In genomic region chr9:44109360-44110095, GRCm38 (mm10) we compare ENCODE assay signal across 9 mouse cellular contexts. TPM values are rescaled to one million over a fixed set of nuclear protein-coding genes. Genes with fewer than 3 reads are reported as not detected.
DNase-seq lines count a peak whose midpoint lies in the region; ATAC-seq and TF ChIP-seq lines count a peak whose summit lies in the region.
"Had no signal": no experiment of that assay in that cellular context is flagged by ENCODE, and none has a peak within 500 bp of the region (broad histone marks: within the 10 kb centered on the region; RNA-seq: fewer than 3 reads in every experiment).

No protein-coding gene starts in this region.

- no peak for TF ChIP-seq EP300 in heart, postnatal 0 days (IDR thresholded peaks at IDR 0.05; ENCODE audit: low read depth)

- no peak overlapping the region for H3K4me3 ChIP-seq in ES-E14 (ENCODE audit: insufficient read depth in 1 of 2, low read depth in 1 of 2, low read length in 2 of 2, poor library complexity in 1 of 2, severe bottlenecking in 1 of 2)
- H3K4me3 ChIP-seq in bone marrow macrophage, adult 2 months (ENCODE audit: insufficient read depth, low read length): no peak overlapping the region
- peak overlapping the region; percentile 2; the same call in 1 of the 2 replicates for H3K4me3 ChIP-seq in heart, postnatal 0 days (ENCODE audit: low read depth, low read length)
- H3K4me3 ChIP-seq in layer of hippocampus, adult 2 months: peak overlapping the region; percentile 17; the same call in 1 of the 2 replicates
- H3K4me3 ChIP-seq in lung, embryonic 16.5 days (ENCODE audit: low read length): peak overlapping the region; percentile 14

- WGBS in heart, postnatal 0 days: 26% methylated on average over 9 of the region's 9 CpGs
- 22% methylated on average over 9 of the region's 9 CpGs for WGBS in lung, embryonic 16.5 days

- DNase-seq in ES-E14 (ENCODE audit: low read depth, low spot score): no peak
- DNase-seq in heart, postnatal 0 days (ENCODE audit: low spot score): no peak
- peak; percentile 77 to 86 for DNase-seq in layer of hippocampus, adult 2 months (ENCODE audit: low spot score in 2 of 2)
- DNase-seq in retina, postnatal 1 day: peak; percentile 93

- H3K4me2 ChIP-seq in heart, postnatal 0 days (ENCODE audit: low read depth, low read length): peak overlapping the region; percentile 38
- H3K4me2 ChIP-seq in lung, embryonic 16.5 days (ENCODE audit: low read depth, low read length): peak overlapping the region; percentile 47

- peak; percentile 85 for TF ChIP-seq CTCF in bone marrow macrophage, adult 2 months (IDR thresholded peaks at IDR 0.05; ENCODE audit: low read depth, low read length)
- peak; percentile 75 for TF ChIP-seq CTCF in heart, postnatal 0 days (IDR thresholded peaks at IDR 0.05; ENCODE audit: low read depth)
- TF ChIP-seq CTCF in layer of hippocampus, adult 2 months (conservative IDR thresholded peaks at IDR 0.05): peak; percentile 92

- H3K36me3 ChIP-seq in ES-E14 (ENCODE audit: control insufficient read depth, insufficient read depth, low read length, poor library complexity, severe bottlenecking): peaks cover 17% of the 10 kb centered on the region; the same call in 1 of the 2 replicates
- no peaks in the 10 kb centered on the region; the same call in 1 of the 2 replicates for H3K36me3 ChIP-seq in heart, postnatal 0 days (replicated peaks; ENCODE audit: control insufficient read depth, insufficient read depth, low read length)
- peaks cover 7% of the 10 kb centered on the region for H3K36me3 ChIP-seq in lung, embryonic 16.5 days (ENCODE audit: control insufficient read depth, insufficient read depth, low read length)

- H3K27me3 ChIP-seq in heart, postnatal 0 days (ENCODE audit: control insufficient read depth, insufficient read depth, low read length): no peaks in the 10 kb centered on the region
- no peaks in the 10 kb centered on the region for H3K27me3 ChIP-seq in lung, embryonic 16.5 days (ENCODE audit: control insufficient read depth, insufficient read depth, low read depth, low read length)

- H3K4me1 ChIP-seq in ES-E14 (ENCODE audit: control insufficient read depth in 2 of 2, insufficient read depth in 2 of 2, low read length in 2 of 2, poor library complexity in 1 of 2): peaks cover 0 to 23% of the 10 kb centered on the region in 2 experiments; a peak in 3 of 4 replicates
- peaks cover 6% of the 10 kb centered on the region; the same call in 1 of the 2 replicates for H3K4me1 ChIP-seq in bone marrow macrophage, adult 2 months (ENCODE audit: control insufficient read depth, insufficient read depth, low read length)
- peaks cover 32% of the 10 kb centered on the region for H3K4me1 ChIP-seq in heart, postnatal 0 days (ENCODE audit: control insufficient read depth, insufficient read depth)
- H3K4me1 ChIP-seq in lung, embryonic 16.5 days (replicated peaks; ENCODE audit: control insufficient read depth, insufficient read depth, low read length): peaks cover 41% of the 10 kb centered on the region

- no peak for TF ChIP-seq POLR2A in bone marrow macrophage, adult 2 months (IDR thresholded peaks at IDR 0.05; ENCODE audit: borderline replicate concordance, low read depth, low read length)

- no peak overlapping the region for H3K9ac ChIP-seq in ES-E14 (ENCODE audit: insufficient read depth, low read depth, low read length, poor library complexity, severe bottlenecking)
- no peak overlapping the region for H3K9ac ChIP-seq in heart, postnatal 0 days (replicated peaks; ENCODE audit: low read depth, low read length)
- H3K9ac ChIP-seq in lung, embryonic 16.5 days (ENCODE audit: low read length): peak overlapping the region; percentile 57

- in situ Hi-C loops in ES-E14 (cut with MboI; ENCODE audit: low sequenced_read_pairs in 2 of 2, unreplicated experiment in 2 of 2): no loop called here

- no peak overlapping the region for H3K27ac ChIP-seq in ES-E14 (ENCODE audit: insufficient read depth, low read depth, low read length, poor library complexity, severe bottlenecking)
- no peak overlapping the region for H3K27ac ChIP-seq in bone marrow macrophage, adult 2 months (ENCODE audit: insufficient read depth, low read depth, low read length)
- H3K27ac ChIP-seq in heart, postnatal 0 days (ENCODE audit: low read depth): no peak overlapping the region
- peak overlapping the region; percentile 32; the same call in 1 of the 2 replicates for H3K27ac ChIP-seq in layer of hippocampus, adult 2 months
- 0 out of 2 replicates have a peak overlapping the region, but pooled peaks have one; percentile 4 for H3K27ac ChIP-seq in lung, embryonic 16.5 days (ENCODE audit: low read length)
- H3K27ac ChIP-seq: macrophage had no signal

- peak; percentile 45; the same call in 1 of the 2 replicates for ATAC-seq in erythroblast, adult 5-6 weeks (replicated peaks; ENCODE audit: low FRiP score, poor library complexity, severe bottlenecking)
- ATAC-seq in heart, postnatal 0 days (ENCODE audit: insufficient read depth, low read depth): no peak
- no peak for ATAC-seq in lung, embryonic 16.5 days (ENCODE audit: low read depth)
- no peak for ATAC-seq in activated CD4-positive, CD25-positive, alpha-beta regulatory T cell, adult 4 months

- no peaks in the 10 kb centered on the region for H3K9me3 ChIP-seq in ES-E14 (ENCODE audit: control insufficient read depth, insufficient read depth, low read depth, low read length)
- no peaks in the 10 kb centered on the region for H3K9me3 ChIP-seq in heart, postnatal 0 days (replicated peaks; ENCODE audit: control insufficient read depth, low read length)
- no peaks in the 10 kb centered on the region for H3K9me3 ChIP-seq in lung, embryonic 16.5 days (ENCODE audit: control insufficient read depth, low read length)

RNA-seq across cellular contexts. Expression of gene C1qtnf5, which starts 2.5 kb away (rescaled TPM):
- 0.79 and 1.6 TPM in 2 replicates for total RNA-seq in ES-E14 (2012; rRNA removed)
- polyA plus RNA-seq in bone marrow macrophage, adult 2 months (2012; ENCODE audit: insufficient read depth, insufficient read length, missing spikeins): not detected in 2 replicates
- total RNA-seq in erythroblast, adult 5-6 weeks (2015; ENCODE audit: low replicate concordance): 2.1 TPM in 1 of 2 replicates, not detected in the other
- total RNA-seq in erythroblast, adult 5-6 weeks (2017; ENCODE audit: low replicate concordance): not detected in 2 replicates
- total RNA-seq in heart, postnatal 0 days (2014; rRNA removed; ENCODE audit: low replicate concordance): 9.0 TPM in 2 replicates
- 4.1 and 4.5 TPM in 2 replicates for polyA plus RNA-seq in heart, postnatal 0 days (2015; fragmentation: Nextera tagmentation; extraction: Ambion mirVana)
- total RNA-seq in layer of hippocampus, adult 2 months (2021): 10 to 100 TPM; 12.3 to 14.4 TPM
- 5.4 and 5.6 TPM in 2 replicates for polyA plus RNA-seq in lung, embryonic 16.5 days (2015; fragmentation: Nextera tagmentation; extraction: Ambion mirVana)
- not detected for polyA plus RNA-seq in activated CD4-positive, CD25-positive, alpha-beta regulatory T cell, adult 4 months (2017; shearing (Covaris generic))
- polyA plus RNA-seq: macrophage had no signal

RNA-seq across cellular contexts. Expression of gene Gm49380, which starts 3.8 kb away (rescaled TPM):
- total RNA-seq in ES-E14 (2012; rRNA removed): 0.18 and 0.26 TPM in 2 replicates
- polyA plus RNA-seq in bone marrow macrophage, adult 2 months (2012; ENCODE audit: insufficient read depth, insufficient read length, missing spikeins): not detected in 2 replicates
- total RNA-seq in erythroblast, adult 5-6 weeks (2015; ENCODE audit: low replicate concordance): not detected in 2 replicates
- not detected in 2 replicates for total RNA-seq in erythroblast, adult 5-6 weeks (2017; ENCODE audit: low replicate concordance)
- not detected in 2 replicates for total RNA-seq in heart, postnatal 0 days (2014; rRNA removed; ENCODE audit: low replicate concordance)
- polyA plus RNA-seq in heart, postnatal 0 days (2015; fragmentation: Nextera tagmentation; extraction: Ambion mirVana): 0.10 TPM in 1 of 2 replicates, not detected in the other
- total RNA-seq in layer of hippocampus, adult 2 months (2021): under 1 TPM; 0.27 to 0.38 TPM
- polyA plus RNA-seq in lung, embryonic 16.5 days (2015; fragmentation: Nextera tagmentation; extraction: Ambion mirVana): 0.13 and 0.14 TPM in 2 replicates
- polyA plus RNA-seq in activated CD4-positive, CD25-positive, alpha-beta regulatory T cell, adult 4 months (2017; shearing (Covaris generic)): not detected

RNA-seq across cellular contexts. Expression of gene Rnf26, which starts 3.8 kb away (rescaled TPM):
- 19.9 and 23.1 TPM in 2 replicates for total RNA-seq in ES-E14 (2012; rRNA removed)
- 24.2 and 25.0 TPM in 2 replicates for polyA plus RNA-seq in bone marrow macrophage, adult 2 months (2012; ENCODE audit: insufficient read depth, insufficient read length, missing spikeins)
- 11.1 and 23.6 TPM in 2 replicates for total RNA-seq in erythroblast, adult 5-6 weeks (2015; ENCODE audit: low replicate concordance)
- 13.5 and 15.6 TPM in 2 replicates for total RNA-seq in erythroblast, adult 5-6 weeks (2017; ENCODE audit: low replicate concordance)
- 13.0 and 16.6 TPM in 2 replicates for total RNA-seq in heart, postnatal 0 days (2014; rRNA removed; ENCODE audit: low replicate concordance)
- polyA plus RNA-seq in heart, postnatal 0 days (2015; fragmentation: Nextera tagmentation; extraction: Ambion mirVana): 13.7 and 14.1 TPM in 2 replicates
- total RNA-seq in layer of hippocampus, adult 2 months (2021): 10 to 100 TPM; 29.2 to 30.7 TPM
- 60.1 and 63.8 TPM in 2 replicates for polyA plus RNA-seq in lung, embryonic 16.5 days (2015; fragmentation: Nextera tagmentation; extraction: Ambion mirVana)
- 1 to 10 TPM; 3.2 to 7.9 TPM for polyA plus RNA-seq in activated CD4-positive, CD25-positive, alpha-beta regulatory T cell, adult 4 months (2017; shearing (Covaris generic))

RNA-seq across cellular contexts. Expression of gene Mfrp, which starts 8.0 kb away (rescaled TPM):
- 0.09 and 0.11 TPM in 2 replicates for total RNA-seq in ES-E14 (2012; rRNA removed)
- not detected in 2 replicates for polyA plus RNA-seq in bone marrow macrophage, adult 2 months (2012; ENCODE audit: insufficient read depth, insufficient read length, missing spikeins)
- not detected in 2 replicates for total RNA-seq in erythroblast, adult 5-6 weeks (2015; ENCODE audit: low replicate concordance)
- not detected in 2 replicates for total RNA-seq in erythroblast, adult 5-6 weeks (2017; ENCODE audit: low replicate concordance)
- total RNA-seq in heart, postnatal 0 days (2014; rRNA removed; ENCODE audit: low replicate concordance): not detected in 2 replicates
- not detected in 2 replicates for polyA plus RNA-seq in heart, postnatal 0 days (2015; fragmentation: Nextera tagmentation; extraction: Ambion mirVana)
- total RNA-seq in layer of hippocampus, adult 2 months (2021): 1 to 10 TPM in 1 of 2 experiments, not detected in 1; 1.3 TPM
- 0.20 and 0.21 TPM in 2 replicates for polyA plus RNA-seq in lung, embryonic 16.5 days (2015; fragmentation: Nextera tagmentation; extraction: Ambion mirVana)
- not detected for polyA plus RNA-seq in activated CD4-positive, CD25-positive, alpha-beta regulatory T cell, adult 4 months (2017; shearing (Covaris generic))
- polyA plus RNA-seq: macrophage had no signal

RNA-seq across cellular contexts. Expression of gene Mcam, which starts 24.7 kb away (rescaled TPM):
- total RNA-seq in ES-E14 (2012; rRNA removed): 53.1 and 108 TPM in 2 replicates
- polyA plus RNA-seq in bone marrow macrophage, adult 2 months (2012; ENCODE audit: insufficient read depth, insufficient read length, missing spikeins): 0.29 TPM in 1 of 2 replicates, not detected in the other
- total RNA-seq in erythroblast, adult 5-6 weeks (2015; ENCODE audit: low replicate concordance): 0.77 TPM in 1 of 2 replicates, not detected in the other
- total RNA-seq in erythroblast, adult 5-6 weeks (2017; ENCODE audit: low replicate concordance): 0.60 TPM in 1 of 2 replicates, not detected in the other
- 190 and 209 TPM in 2 replicates for total RNA-seq in heart, postnatal 0 days (2014; rRNA removed; ENCODE audit: low replicate concordance)
- polyA plus RNA-seq in heart, postnatal 0 days (2015; fragmentation: Nextera tagmentation; extraction: Ambion mirVana): 47.1 and 54.2 TPM in 2 replicates
- 10 to 100 TPM; 10.1 to 15.9 TPM for total RNA-seq in layer of hippocampus, adult 2 months (2021)
- 99.1 and 104 TPM in 2 replicates for polyA plus RNA-seq in lung, embryonic 16.5 days (2015; fragmentation: Nextera tagmentation; extraction: Ambion mirVana)
- polyA plus RNA-seq in activated CD4-positive, CD25-positive, alpha-beta regulatory T cell, adult 4 months (2017; shearing (Covaris generic)): under 1 TPM in 1 of 2 experiments, not detected in 1; 0.16 TPM
- polyA plus RNA-seq: macrophage had no signal

Comparison
In these comparisons a context has a peak if more than half of its experiments do, and no peak if none do; other contexts are left out.
1. DNase-seq: peak in layer of hippocampus, adult 2 months (2 of 2) and retina, postnatal 1 day (single experiment); none in ES-E14 (single experiment) and heart, postnatal 0 days (single experiment).
2. H3K27ac ChIP-seq: peak in layer of hippocampus, adult 2 months (single experiment) and lung, embryonic 16.5 days (single experiment); none in ES-E14 (single experiment), bone marrow macrophage, adult 2 months (single experiment) and heart, postnatal 0 days (single experiment).
3. H3K4me3 ChIP-seq: peak in heart, postnatal 0 days (single experiment), layer of hippocampus, adult 2 months (single experiment) and lung, embryonic 16.5 days (single experiment); none in ES-E14 (0 of 2) and bone marrow macrophage, adult 2 months (single experiment).
4. Peak in every context shown above with its lines, with median percentiles within 50 percentile points of each other: CTCF ChIP-seq.